Mouse (Mus musculus): ENCODE results near the gene Bhlhe40.

DNA sequence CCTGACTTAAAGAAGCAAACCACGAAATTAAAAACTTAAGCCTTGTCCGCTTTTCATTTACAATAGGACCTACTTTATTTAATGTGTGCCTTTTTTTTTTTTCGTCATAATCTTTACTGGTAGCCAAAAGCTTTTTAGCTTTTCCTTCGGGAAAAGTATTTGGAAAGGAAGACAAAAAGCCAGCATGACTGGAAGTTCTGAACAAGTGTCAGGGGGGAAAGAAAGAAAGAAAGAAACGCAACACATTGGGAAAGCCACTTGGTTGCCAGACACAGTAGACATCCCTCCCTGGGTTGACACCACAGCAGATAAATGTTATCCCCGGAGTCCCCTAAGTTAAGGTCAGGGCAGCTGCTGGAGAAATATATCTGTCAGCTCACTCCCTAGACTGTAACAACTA, 1.5 kb downstream of the Bhlhe40 start:
- TF ChIP-seq TAL1 (conservative IDR thresholded peaks at IDR 0.05; ENCODE audit: low read depth, low read length) (no peak), CTCF (IDR thresholded peaks at IDR 0.05; ENCODE audit: low read depth, low read length) (no peak)

Data from G1E (cell line).